Mouse (Mus musculus): Measurements from ENCODE around the gene Muc3. TPM values are rescaled to one million over a fixed set of nuclear protein-coding genes. Genes with fewer than 3 reads are reported as not detected.
"Not testable (repeated sequence)": the region's sequence is repeated elsewhere in the genome, so short reads cannot be mapped to it uniquely, and the experiment has no call there.

Gene Muc3
- total RNA-seq (2021) = not detected
- long read RNA-seq, experiment 1 = 0 reads
- long read RNA-seq, experiment 2 = 0 reads

DNA sequence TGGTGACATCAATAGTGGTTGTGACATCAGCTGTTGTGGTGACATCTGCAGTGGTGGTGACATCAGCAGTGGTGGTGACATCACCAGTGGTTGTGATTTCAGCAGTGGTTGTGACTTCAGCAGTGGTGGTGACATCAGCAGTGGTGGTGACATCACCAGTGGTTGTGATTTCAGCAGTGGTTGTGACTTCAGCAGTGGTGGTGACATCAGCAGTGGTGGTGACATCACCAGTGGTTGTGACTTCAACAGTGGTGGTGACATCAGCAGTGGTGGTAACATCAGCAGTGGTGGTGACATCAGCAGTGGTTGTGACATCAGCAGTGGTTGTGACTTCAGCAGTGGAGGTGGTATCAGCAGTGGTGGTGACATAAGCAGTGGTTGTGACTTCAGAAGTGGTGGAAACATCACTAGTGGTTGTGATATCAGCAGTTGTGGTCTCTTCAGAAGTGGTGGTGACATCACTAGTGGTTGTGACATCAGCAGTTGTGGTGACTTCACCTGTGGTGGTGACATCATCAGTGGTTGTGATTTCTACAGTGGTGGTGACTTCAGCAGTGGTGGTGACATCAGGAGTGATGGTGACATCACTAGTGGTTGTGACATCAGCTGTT is at the start of gene Muc3:
Gene Muc3, minus strand, starts transcription at position 51 of the 611 bp plus-strand sequence.
- DNase-seq (ENCODE audit: low spot score in 2 of 2) = not testable (repeated sequence)

- DNase-seq (ENCODE audit: low spot score in 2 of 2) = no peak
These were observed 45.5 kb upstream of the Muc3 start for GRCm38 (mm10) chr5:137194488-137195120.

- no peak for DNase-seq (ENCODE audit: low spot score in 2 of 2)
These were observed 44.3 kb upstream of the Muc3 start for GRCm38 (mm10) chr5:137193279-137193952.

DNA sequence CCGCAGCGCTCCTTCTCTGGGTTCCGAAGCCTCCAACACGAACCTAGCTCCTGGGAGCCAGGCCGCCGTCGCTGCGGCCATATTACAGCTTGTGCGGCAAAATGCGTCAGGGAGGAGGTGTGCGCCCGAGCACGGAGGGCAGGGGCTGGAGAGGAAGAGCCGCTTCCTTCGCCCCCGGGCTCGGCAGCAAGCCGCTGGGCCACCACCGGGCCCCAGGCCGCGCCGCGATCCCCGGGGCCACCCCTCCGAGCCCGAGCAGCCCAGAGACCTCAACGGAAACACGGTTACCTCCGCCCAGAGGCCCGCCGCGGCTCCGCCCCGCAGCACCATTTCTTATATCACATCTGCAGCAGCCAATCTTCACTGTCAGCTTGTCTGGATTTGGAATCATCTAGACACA is 40.2 kb upstream of the Muc3 start:
- DNase-seq (ENCODE audit: low spot score in 2 of 2) = no peak

DNA sequence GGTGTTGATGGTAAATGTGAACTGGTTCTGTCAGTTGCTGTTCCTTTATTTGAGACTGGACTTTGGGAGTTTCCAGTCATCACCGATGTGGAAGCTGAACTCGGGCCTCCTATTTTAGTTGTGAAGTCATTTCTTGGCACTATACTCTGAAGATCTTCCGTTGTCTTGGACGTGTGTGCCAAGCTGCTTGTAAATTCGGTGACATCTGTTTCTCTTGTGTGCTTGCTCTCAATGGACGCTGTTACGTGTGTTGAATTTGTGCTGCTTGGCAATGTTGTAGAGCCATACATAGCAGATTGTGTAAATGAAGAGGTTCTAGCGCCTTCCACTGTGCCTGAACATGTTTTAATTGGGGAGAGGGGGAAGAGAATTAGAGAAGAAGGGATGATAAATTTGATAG is 36.2 kb upstream of the Muc3 start:
- no peak for DNase-seq (ENCODE audit: low spot score in 2 of 2)

DNA sequence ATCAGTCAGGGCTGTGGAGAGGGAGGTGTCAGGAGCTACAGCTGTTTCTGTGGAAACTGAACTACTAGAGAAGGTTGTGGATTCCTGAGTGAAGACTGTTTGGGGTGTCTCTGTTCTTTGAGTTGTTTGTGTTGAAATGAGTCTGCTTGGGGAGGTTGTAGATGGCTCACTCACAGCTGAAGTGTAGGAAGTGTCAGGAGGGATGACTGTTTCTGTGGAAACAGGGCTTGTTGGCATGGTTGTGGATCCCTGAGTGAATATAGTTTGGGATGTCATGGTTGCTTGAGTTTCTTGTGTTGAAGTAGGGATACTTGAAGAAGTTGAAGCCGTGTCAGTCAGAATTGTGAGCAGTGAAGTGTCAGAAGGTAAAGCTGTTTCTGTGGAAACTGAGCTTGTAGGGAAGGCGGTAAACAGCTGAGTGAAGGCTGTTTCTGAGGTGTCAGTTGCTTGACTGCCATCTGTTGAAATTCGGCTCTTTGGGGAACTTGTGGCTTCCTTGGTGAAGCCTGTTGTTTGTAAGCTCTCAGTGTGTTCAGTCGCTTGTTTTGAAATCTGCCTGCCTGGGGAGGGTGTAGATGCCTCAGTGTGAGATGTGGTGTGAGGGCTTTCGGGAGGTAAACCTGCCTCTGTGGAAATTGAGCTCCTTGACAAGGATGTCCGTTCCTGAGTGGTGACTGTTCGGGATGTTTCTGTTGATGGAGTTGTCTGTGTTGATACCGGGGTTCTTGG is 30.7 kb upstream of the Muc3 start:
- DNase-seq (ENCODE audit: low spot score in 2 of 2) = no peak

DNA sequence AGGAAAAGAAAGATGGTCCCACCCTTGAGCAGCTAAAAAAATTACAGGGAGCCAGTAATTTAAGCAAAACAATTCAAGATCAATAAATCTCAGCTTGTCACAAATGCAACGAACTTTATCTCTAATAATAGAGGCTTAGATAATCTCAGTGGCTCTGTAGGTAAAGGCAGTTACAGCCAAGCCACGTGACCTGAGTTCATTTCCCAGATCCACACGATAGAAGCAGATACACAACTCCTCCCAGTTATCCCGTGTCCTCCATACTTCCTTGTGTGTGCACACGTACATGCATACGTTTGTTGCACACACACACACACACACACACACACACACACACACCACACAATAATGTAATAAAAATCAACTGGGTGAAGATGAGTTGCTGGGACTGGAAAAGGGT is 24.8 kb upstream of the Muc3 start:
- DNase-seq (ENCODE audit: low spot score in 2 of 2) = no peak

- peak in 1 of 2 experiments; percentile 2 for DNase-seq (ENCODE audit: low spot score in 2 of 2)
These were observed 23.5 kb upstream of the Muc3 start for GRCm38 (mm10) chr5:137172591-137172990.

DNA sequence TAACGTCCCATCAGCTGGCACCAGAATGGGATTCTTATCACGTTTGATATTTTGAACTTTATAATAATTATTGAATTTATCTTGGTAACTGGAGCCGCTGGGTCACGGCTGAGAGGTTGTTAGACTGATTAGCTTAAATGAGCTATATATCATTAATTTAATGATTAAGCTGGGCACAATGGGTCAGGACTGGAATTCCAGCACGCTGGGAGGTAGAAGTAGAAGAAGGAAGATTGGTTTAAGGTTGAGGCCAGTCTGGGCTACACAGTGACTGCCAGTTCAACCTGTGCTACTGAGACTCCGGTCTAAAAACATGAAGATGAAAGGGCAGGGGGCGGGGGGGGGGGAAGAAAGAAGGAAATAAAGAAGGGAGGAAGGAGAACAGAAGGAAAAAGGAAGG is 22.4 kb upstream of the Muc3 start:
- no peak for DNase-seq (ENCODE audit: low spot score in 2 of 2)

DNA sequence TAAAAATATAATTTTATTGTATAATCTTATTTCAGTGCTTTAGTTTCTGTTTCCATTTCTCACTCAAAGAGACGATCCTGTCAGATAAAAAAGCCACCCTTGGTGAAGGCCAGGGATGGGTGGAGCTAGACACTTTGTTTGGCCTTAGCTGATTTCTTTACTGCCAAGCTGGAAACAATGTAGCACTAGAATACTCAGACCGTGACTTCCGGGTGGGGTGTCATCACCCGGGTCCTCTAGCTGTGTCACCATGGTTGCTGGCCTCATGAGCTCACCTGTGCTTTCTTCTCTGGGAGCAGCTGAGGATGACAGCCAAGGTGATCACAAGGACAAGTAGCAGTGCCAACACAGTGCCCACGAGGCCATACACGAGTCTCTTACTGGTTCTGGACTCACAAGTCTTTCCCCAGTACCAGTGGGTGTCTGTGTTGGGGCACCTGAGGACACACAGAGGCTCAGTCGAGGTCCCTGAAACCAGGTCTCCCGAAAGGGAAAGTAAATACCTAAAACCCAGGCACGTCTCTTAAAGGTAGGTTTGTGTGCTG is 21.8 kb upstream of the Muc3 start:
- no peak for DNase-seq (ENCODE audit: low spot score in 2 of 2)

GRCm38 (mm10) chr5:137167539-137167938 is 18.4 kb upstream of the Muc3 start:
- no peak for DNase-seq (ENCODE audit: low spot score in 2 of 2)

DNA sequence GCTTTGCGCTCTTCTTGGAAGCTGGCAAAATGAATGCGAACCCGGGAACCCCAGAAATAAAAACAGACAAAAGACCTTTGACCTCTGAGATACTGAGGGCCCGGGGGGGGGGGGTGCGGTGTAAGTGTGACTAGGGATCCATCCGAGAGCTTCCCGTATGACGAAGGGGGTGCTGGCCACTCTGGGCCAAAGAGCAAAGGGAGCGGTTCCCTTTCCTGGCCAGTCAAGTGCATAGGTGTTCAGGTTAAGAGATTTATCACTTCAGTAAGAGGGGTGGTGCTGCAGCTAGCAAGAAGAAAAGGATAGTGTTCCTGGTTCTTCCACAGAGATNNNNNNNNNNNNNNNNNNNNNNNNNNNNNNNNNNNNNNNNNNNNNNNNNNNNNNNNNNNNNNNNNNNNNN is 16.9 kb upstream of the Muc3 start:
- no peak for DNase-seq (ENCODE audit: low spot score in 2 of 2)

DNA sequence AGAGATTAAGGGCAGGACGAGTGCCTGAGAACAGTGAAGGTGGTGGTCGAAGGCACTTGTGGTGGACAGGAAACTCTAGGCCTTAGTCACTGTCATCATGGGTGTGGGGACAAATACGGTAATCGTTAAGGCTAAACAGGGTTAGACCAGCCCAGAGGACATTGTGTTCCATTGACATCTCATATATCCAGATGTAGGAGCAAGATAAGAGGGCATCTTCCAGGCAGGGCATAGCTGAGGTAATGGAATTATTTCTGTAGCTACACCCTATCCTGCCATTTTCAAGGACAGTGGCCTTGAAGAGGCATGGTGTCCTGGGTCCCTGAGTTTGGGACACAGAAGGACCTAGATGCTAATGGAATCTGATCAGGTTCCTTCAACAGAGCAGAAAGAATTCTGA is 12.7 kb upstream of the Muc3 start:
- DNase-seq (ENCODE audit: low spot score in 2 of 2) = no peak

GRCm38 (mm10) chr5:137159461-137159860 is 10.3 kb upstream of the Muc3 start:
- DNase-seq (ENCODE audit: low spot score in 2 of 2) = peak; percentile 8 to 39

DNA sequence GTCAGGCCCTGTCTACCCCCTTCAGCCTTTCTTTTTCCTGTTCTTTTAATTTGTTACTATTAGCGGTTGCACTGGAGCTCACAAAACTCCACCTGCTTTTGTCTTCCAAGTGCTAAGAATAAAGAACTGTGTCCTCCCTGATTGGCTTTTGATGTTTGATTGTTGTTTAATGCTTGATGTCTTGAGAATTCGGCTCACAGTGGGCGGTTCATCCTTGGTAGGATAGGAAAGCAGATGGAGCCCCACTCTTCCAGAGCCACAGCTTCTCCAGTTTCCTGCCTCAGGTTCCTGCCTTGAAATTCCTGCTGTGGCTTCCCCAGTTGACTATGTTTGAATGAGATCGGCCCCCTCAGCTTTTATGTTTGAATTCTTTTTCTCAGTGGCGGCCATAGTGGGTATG is 4.2 kb upstream of the Muc3 start:
- DNase-seq (ENCODE audit: low spot score in 2 of 2) = no peak

- no peak for DNase-seq (ENCODE audit: low spot score in 2 of 2)
These were observed 3.5 kb upstream of the Muc3 start for GRCm38 (mm10) chr5:137152623-137153022.

GRCm38 (mm10) chr5:137140836-137141235 is 8.3 kb downstream of the Muc3 start:
- DNase-seq (ENCODE audit: low spot score in 2 of 2) = no peak

GRCm38 (mm10) chr5:137138977-137139376 is 10.1 kb downstream of the Muc3 start:
- no peak for DNase-seq (ENCODE audit: low spot score in 2 of 2)

- no peak for DNase-seq (ENCODE audit: low spot score in 2 of 2)
These were observed 14.2 kb downstream of the Muc3 start for GRCm38 (mm10) chr5:137134959-137135358.

- DNase-seq (ENCODE audit: low spot score in 2 of 2) = peak; percentile 52 to 65
These were observed 17.6 kb downstream of the Muc3 start for GRCm38 (mm10) chr5:137131490-137131889.

GRCm38 (mm10) chr5:137129281-137129680 is 19.8 kb downstream of the Muc3 start:
- no peak for DNase-seq (ENCODE audit: low spot score in 2 of 2)
